Mouse (Mus musculus): ENCODE results near the gene Abcg4. TPM values are rescaled to one million over a fixed set of nuclear protein-coding genes. Genes with fewer than 3 reads are reported as not detected.

The Abcg4 gene
- polyA plus RNA-seq, 1 experiment from 2014 or later: 32.1 TPM

DNA sequence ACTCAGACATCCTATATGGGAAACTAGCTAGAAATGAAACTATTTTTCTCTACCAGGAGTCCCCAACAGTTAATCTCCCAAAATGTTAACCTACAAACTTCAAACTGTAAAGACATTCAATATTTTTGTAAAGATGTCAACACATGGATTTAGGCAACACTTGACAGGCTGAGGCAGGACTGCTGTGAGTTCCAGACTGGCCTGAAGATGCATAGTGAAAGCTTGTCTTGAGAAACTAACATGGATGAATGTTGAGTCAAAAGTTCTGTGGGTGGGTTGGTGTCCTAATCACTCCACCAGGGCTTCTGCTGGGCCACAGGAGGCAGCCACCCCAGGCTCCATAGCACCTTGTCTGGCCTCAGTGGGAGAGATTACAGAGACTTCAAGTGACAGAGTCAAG is 56.8 kb downstream of the Abcg4 start:
- no peak overlapping the region for H3K27ac ChIP-seq (replicated peaks)
- ATAC-seq (ENCODE audit: low FRiP score, low read depth): no peak
- peak overlapping the region; percentile 87 for H3K4me3 ChIP-seq
- 0 out of 2 replicates have a peak overlapping the region, but pooled peaks have one; percentile 12 for H3K9ac ChIP-seq
- no peaks in the 10 kb centered on the region for H3K27me3 ChIP-seq
- no peaks in the 10 kb centered on the region for H3K36me3 ChIP-seq
- H3K4me1 ChIP-seq (replicated peaks): peaks cover 31% of the 10 kb centered on the region
- peak overlapping the region; percentile 64 for H3K4me2 ChIP-seq
- H3K9me3 ChIP-seq: no peaks in the 10 kb centered on the region

DNA sequence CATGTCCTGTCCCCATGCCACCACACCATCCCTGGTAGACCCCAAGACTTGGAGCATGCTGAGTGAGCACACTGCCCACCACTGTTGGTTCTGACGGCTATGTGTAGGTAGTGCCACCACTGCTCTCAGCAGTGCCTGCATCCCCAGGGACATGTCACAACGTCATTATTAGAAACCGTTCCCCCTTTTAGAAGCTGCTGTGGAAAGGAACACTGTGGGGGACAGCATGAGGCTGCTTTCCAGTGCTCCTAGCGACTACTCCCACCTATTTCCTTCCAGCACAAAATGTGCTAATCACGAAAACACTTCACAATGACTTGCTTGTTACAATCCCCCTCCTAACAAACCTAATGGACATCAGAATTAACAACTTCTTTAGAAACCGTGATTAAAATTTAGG is 62.4 kb downstream of the Abcg4 start:
- no peak for ATAC-seq (ENCODE audit: low FRiP score, low read depth)
- no peaks in the 10 kb centered on the region for H3K9me3 ChIP-seq
- H3K27me3 ChIP-seq: no peaks in the 10 kb centered on the region
- no peaks in the 10 kb centered on the region for H3K36me3 ChIP-seq
- H3K9ac ChIP-seq: no peak overlapping the region
- H3K4me1 ChIP-seq (replicated peaks): peaks cover 17% of the 10 kb centered on the region
- WGBS: 46% methylated on average over 6 of the region's 6 CpGs
- H3K4me3 ChIP-seq: no peak overlapping the region
- no peak overlapping the region for H3K4me2 ChIP-seq
- no peak overlapping the region for H3K27ac ChIP-seq (replicated peaks)

Small RNAs within 50 kb of the gene (microRNA-seq; reads per million reads assigned to microRNA genes)
- gene Gm44335: not detected

Other genes with a start within 250 kb of the Abcg4 start
- 7.2 and 8.2 TPM in 2 replicates for gene Thy1, start 245.2 kb downstream of the Abcg4 start, polyA plus RNA-seq (2015; fragmentation: Nextera tagmentation; extraction: Ambion mirVana)
- 12.2 and 15.2 TPM in 2 replicates for gene Usp2, start 221.6 kb downstream of the Abcg4 start, polyA plus RNA-seq (2015; fragmentation: Nextera tagmentation; extraction: Ambion mirVana)
- gene Mfrp, start 186.9 kb downstream of the Abcg4 start, polyA plus RNA-seq (2015; fragmentation: Nextera tagmentation; extraction: Ambion mirVana): 0.13 and 0.35 TPM in 2 replicates
- 6.6 and 8.7 TPM in 2 replicates for gene C1qtnf5, start 181.4 kb downstream of the Abcg4 start, polyA plus RNA-seq (2015; fragmentation: Nextera tagmentation; extraction: Ambion mirVana)
- gene Gm49380, start 175.1 kb downstream of the Abcg4 start, polyA plus RNA-seq (2015; fragmentation: Nextera tagmentation; extraction: Ambion mirVana): 0.13 TPM in 1 of 2 replicates, not detected in the other
- 33.9 and 37.4 TPM in 2 replicates for gene Rnf26, start 175.1 kb downstream of the Abcg4 start, polyA plus RNA-seq (2015; fragmentation: Nextera tagmentation; extraction: Ambion mirVana)
- 11.3 and 13.7 TPM in 2 replicates for gene Mcam, start 154.1 kb downstream of the Abcg4 start, polyA plus RNA-seq (2015; fragmentation: Nextera tagmentation; extraction: Ambion mirVana)
- 20.3 and 22.5 TPM in 2 replicates for gene Cbl, start 54.6 kb downstream of the Abcg4 start, polyA plus RNA-seq (2015; fragmentation: Nextera tagmentation; extraction: Ambion mirVana)
- not detected in 2 replicates for gene Ccdc153, start 47.9 kb downstream of the Abcg4 start, polyA plus RNA-seq (2015; fragmentation: Nextera tagmentation; extraction: Ambion mirVana)
- gene Pdzd3, start 37.1 kb downstream of the Abcg4 start, polyA plus RNA-seq (2015; fragmentation: Nextera tagmentation; extraction: Ambion mirVana): 0.39 and 0.87 TPM in 2 replicates
- 4.1 and 5.9 TPM in 2 replicates for gene Nlrx1, start 20.0 kb downstream of the Abcg4 start, polyA plus RNA-seq (2015; fragmentation: Nextera tagmentation; extraction: Ambion mirVana)
- gene Hinfp, start 17.1 kb upstream of the Abcg4 start, polyA plus RNA-seq (2015; fragmentation: Nextera tagmentation; extraction: Ambion mirVana): 25.7 and 28.8 TPM in 2 replicates
- gene C2cd2l, start 31.7 kb upstream of the Abcg4 start, polyA plus RNA-seq (2015; fragmentation: Nextera tagmentation; extraction: Ambion mirVana): 28.7 and 29.3 TPM in 2 replicates
- gene Dpagt1, start 37.4 kb upstream of the Abcg4 start, polyA plus RNA-seq (2015; fragmentation: Nextera tagmentation; extraction: Ambion mirVana): 37.5 and 38.7 TPM in 2 replicates
- 133 and 149 TPM in 2 replicates for gene H2afx, start 46.1 kb upstream of the Abcg4 start, polyA plus RNA-seq (2015; fragmentation: Nextera tagmentation; extraction: Ambion mirVana)
- gene Hmbs, start 55.6 kb upstream of the Abcg4 start, polyA plus RNA-seq (2015; fragmentation: Nextera tagmentation; extraction: Ambion mirVana): 64.8 and 64.9 TPM in 2 replicates
- 40.3 and 45.0 TPM in 2 replicates for gene Vps11, start 73.1 kb upstream of the Abcg4 start, polyA plus RNA-seq (2015; fragmentation: Nextera tagmentation; extraction: Ambion mirVana)
- 27.4 and 27.6 TPM in 2 replicates for gene Hyou1, start 90.9 kb upstream of the Abcg4 start, polyA plus RNA-seq (2015; fragmentation: Nextera tagmentation; extraction: Ambion mirVana)
- 50.2 and 56.3 TPM in 2 replicates for gene Slc37a4, start 108.2 kb upstream of the Abcg4 start, polyA plus RNA-seq (2015; fragmentation: Nextera tagmentation; extraction: Ambion mirVana)
- 1,001 and 1,147 TPM in 2 replicates for gene Rps25, start 118.5 kb upstream of the Abcg4 start, polyA plus RNA-seq (2015; fragmentation: Nextera tagmentation; extraction: Ambion mirVana)
- gene Trappc4, start 119.0 kb upstream of the Abcg4 start, polyA plus RNA-seq (2015; fragmentation: Nextera tagmentation; extraction: Ambion mirVana): 287 and 295 TPM in 2 replicates
- gene Ccdc84, start 130.0 kb upstream of the Abcg4 start, polyA plus RNA-seq (2015; fragmentation: Nextera tagmentation; extraction: Ambion mirVana): 32.0 and 34.9 TPM in 2 replicates
- gene Foxr1, start 152.5 kb upstream of the Abcg4 start, polyA plus RNA-seq (2015; fragmentation: Nextera tagmentation; extraction: Ambion mirVana): not detected in 2 replicates
- not detected in 2 replicates for gene Upk2, start 166.4 kb upstream of the Abcg4 start, polyA plus RNA-seq (2015; fragmentation: Nextera tagmentation; extraction: Ambion mirVana)
- gene Bcl9l, start 194.2 kb upstream of the Abcg4 start, polyA plus RNA-seq (2015; fragmentation: Nextera tagmentation; extraction: Ambion mirVana): 10.7 and 11.9 TPM in 2 replicates

Measured in hindbrain, embryonic 15.5 days (tissue).